Mouse (Mus musculus): ENCODE measurements around the gene Sh3bp1. TPM values are rescaled to one million over a fixed set of nuclear protein-coding genes. Genes with fewer than 3 reads are reported as not detected.

The Sh3bp1 gene
- polyA plus RNA-seq, 1 experiment: 26.8 TPM

DNA sequence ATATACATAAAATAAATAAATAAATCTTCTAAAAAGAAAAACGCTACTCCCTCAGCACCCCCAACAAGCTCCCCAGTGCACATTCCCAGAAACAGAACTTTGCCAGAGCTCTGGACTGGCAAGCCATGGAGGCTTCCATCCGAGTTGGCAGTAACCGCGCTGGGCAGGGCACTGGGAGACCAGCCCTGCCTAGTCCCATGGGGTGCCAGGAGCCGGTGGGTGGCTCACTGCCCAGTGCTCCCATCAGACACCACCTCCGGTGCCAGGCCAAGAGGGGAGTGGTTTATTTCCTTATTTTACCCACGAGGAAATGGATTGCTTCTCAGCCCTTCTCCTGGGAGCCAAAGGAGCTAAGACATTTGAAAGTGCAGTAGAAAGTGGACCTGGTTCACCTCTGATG is 42.6 kb upstream of the Sh3bp1 start:
- H3K9me3 ChIP-seq (replicated peaks; ENCODE audit: control insufficient read depth, insufficient read depth, low read length, poor library complexity, severe bottlenecking): no peaks in the 10 kb centered on the region
- H3K36me3 ChIP-seq (ENCODE audit: control insufficient read depth, insufficient read depth, low read length, poor library complexity, severe bottlenecking): no peaks in the 10 kb centered on the region
- H3K4me3 ChIP-seq (ENCODE audit: low read depth, low read length): no peak overlapping the region
- no peaks in the 10 kb centered on the region for H3K27me3 ChIP-seq (ENCODE audit: control insufficient read depth, insufficient read depth, low read length, poor library complexity, severe bottlenecking)
- TF ChIP-seq POLR2A (IDR thresholded peaks at IDR 0.05; ENCODE audit: insufficient read depth, low read length) (no peak), CTCF (IDR thresholded peaks at IDR 0.05; ENCODE audit: low read depth, low read length) (no peak)
- H3K9ac ChIP-seq (ENCODE audit: low read depth, poor library complexity, severe bottlenecking): no peak overlapping the region
- H3K4me1 ChIP-seq (ENCODE audit: control insufficient read depth, insufficient read depth, low read length): no peaks in the 10 kb centered on the region
- no peak overlapping the region for H3K27ac ChIP-seq (ENCODE audit: insufficient read depth, low read length)

DNA sequence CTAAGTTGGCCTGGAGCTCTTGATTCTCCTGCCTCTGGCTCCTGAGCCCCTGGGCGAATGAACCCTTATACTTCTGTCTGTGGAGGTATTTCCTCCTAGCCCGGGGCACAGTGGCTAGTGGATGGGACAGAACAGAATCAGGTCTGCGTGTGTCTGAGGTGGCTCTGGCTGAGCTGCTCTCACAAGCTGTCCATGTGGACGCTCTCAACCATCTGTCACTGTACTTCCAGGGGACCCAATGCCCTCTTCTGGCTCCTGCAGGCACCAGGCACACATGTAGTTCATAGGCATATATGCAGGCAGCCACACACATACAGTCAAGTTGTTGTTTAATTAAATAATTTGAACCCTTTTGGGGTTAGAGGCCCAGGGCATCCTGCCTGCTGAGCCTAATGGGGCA is 40.3 kb upstream of the Sh3bp1 start:
- Histone ChIP-seq H3K27ac (ENCODE audit: insufficient read depth, low read length) (no peak overlapping the region), H3K9me3 (replicated peaks; ENCODE audit: control insufficient read depth, insufficient read depth, low read length, poor library complexity, severe bottlenecking) (no peaks in the 10 kb centered on the region), H3K4me3 (ENCODE audit: low read depth, low read length) (no peak overlapping the region), H3K9ac (ENCODE audit: low read depth, poor library complexity, severe bottlenecking) (no peak overlapping the region), H3K27me3 (ENCODE audit: control insufficient read depth, insufficient read depth, low read length, poor library complexity, severe bottlenecking) (no peaks in the 10 kb centered on the region), H3K4me1 (ENCODE audit: control insufficient read depth, insufficient read depth, low read length) (peaks cover 4% of the 10 kb centered on the region), H3K36me3 (ENCODE audit: control insufficient read depth, insufficient read depth, low read length, poor library complexity, severe bottlenecking) (no peaks in the 10 kb centered on the region)
- TF ChIP-seq CTCF (IDR thresholded peaks at IDR 0.05; ENCODE audit: low read depth, low read length) (no peak), EP300 (IDR thresholded peaks at IDR 0.05; ENCODE audit: insufficient read depth, low read depth, low read length) (no peak), POLR2A (IDR thresholded peaks at IDR 0.05; ENCODE audit: insufficient read depth, low read length) (no peak)

DNA sequence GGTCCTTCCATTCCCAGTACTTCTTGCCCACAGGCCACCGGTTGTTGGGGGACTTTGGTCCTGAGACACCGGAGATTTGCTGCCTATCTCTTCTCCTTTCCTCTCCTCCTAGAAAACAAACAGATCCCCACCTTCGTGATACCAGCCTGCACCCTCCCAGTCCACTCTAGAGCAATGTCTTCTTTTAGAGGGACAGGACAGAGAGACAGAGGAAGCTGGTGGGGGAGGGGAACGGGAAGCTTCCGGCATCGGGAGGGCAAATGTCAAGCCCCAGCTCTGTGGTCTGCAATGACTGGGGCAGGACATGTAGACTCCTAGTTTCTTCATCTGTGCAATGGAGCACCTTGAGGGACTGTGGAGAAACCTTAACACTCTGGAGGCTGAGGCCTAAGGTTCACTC is 39.9 kb upstream of the Sh3bp1 start:
- Histone ChIP-seq H3K9ac (ENCODE audit: low read depth, poor library complexity, severe bottlenecking) (no peak overlapping the region), H3K9me3 (replicated peaks; ENCODE audit: control insufficient read depth, insufficient read depth, low read length, poor library complexity, severe bottlenecking) (no peaks in the 10 kb centered on the region), H3K27ac (ENCODE audit: insufficient read depth, low read length) (no peak overlapping the region), H3K4me3 (ENCODE audit: low read depth, low read length) (no peak overlapping the region), H3K36me3 (ENCODE audit: control insufficient read depth, insufficient read depth, low read length, poor library complexity, severe bottlenecking) (no peaks in the 10 kb centered on the region), H3K27me3 (ENCODE audit: control insufficient read depth, insufficient read depth, low read length, poor library complexity, severe bottlenecking) (no peaks in the 10 kb centered on the region), H3K4me1 (ENCODE audit: control insufficient read depth, insufficient read depth, low read length) (peaks cover 4% of the 10 kb centered on the region)
- TF ChIP-seq EP300 (IDR thresholded peaks at IDR 0.05; ENCODE audit: insufficient read depth, low read depth, low read length): no peak
- no peak for TF ChIP-seq POLR2A (IDR thresholded peaks at IDR 0.05; ENCODE audit: insufficient read depth, low read length)
- TF ChIP-seq CTCF (IDR thresholded peaks at IDR 0.05; ENCODE audit: low read depth, low read length): no peak

DNA sequence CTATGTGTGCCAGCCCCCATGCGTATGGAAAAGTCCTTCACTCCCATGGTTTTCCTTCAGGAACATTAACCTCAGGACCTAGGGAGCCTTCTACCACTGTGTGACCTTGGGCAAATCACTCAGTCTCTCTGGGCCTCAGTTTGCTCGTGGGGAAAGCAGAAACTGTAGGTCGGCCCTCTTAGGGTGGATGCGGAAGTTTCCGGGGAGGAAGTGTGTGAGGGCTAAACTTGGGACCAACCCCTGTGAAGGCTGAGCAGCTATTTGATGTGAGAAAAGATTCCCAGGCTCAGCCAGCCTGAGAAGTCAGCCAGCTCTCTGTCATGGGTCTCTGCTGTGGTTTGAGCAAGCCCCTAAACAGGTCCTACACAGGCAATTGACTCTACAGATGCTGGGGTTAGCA is 37.3 kb upstream of the Sh3bp1 start:
- Histone ChIP-seq H3K27me3 (ENCODE audit: control insufficient read depth, insufficient read depth, low read length, poor library complexity, severe bottlenecking) (no peaks in the 10 kb centered on the region), H3K4me3 (ENCODE audit: low read depth, low read length) (no peak overlapping the region), H3K36me3 (ENCODE audit: control insufficient read depth, insufficient read depth, low read length, poor library complexity, severe bottlenecking) (no peaks in the 10 kb centered on the region), H3K9ac (ENCODE audit: low read depth, poor library complexity, severe bottlenecking) (no peak overlapping the region), H3K9me3 (replicated peaks; ENCODE audit: control insufficient read depth, insufficient read depth, low read length, poor library complexity, severe bottlenecking) (no peaks in the 10 kb centered on the region), H3K4me1 (ENCODE audit: control insufficient read depth, insufficient read depth, low read length) (peaks cover 4% of the 10 kb centered on the region), H3K27ac (ENCODE audit: insufficient read depth, low read length) (no peak overlapping the region)
- TF ChIP-seq EP300 (IDR thresholded peaks at IDR 0.05; ENCODE audit: insufficient read depth, low read depth, low read length) (no peak), CTCF (IDR thresholded peaks at IDR 0.05; ENCODE audit: low read depth, low read length) (no peak), POLR2A (IDR thresholded peaks at IDR 0.05; ENCODE audit: insufficient read depth, low read length) (no peak)

DNA sequence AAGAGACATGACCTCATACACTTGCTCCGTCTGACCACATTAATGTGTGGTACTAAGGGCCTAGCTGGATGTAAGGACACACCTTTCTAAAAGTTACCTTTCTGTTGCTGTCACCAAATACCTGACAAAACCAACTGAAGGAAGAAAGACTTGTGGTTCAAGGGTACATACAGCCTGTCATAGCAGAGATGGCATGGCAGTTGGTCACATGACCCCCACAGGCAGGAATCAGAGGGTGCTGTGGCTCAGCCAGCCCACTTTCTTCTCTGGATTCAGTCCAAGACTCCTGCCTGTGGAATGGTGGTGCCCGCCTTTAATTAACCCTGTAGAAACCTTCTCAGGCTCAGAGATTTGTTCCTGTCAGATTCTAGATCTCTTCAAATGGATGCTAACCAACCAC is 36.4 kb upstream of the Sh3bp1 start:
- Histone ChIP-seq H3K9me3 (replicated peaks; ENCODE audit: control insufficient read depth, insufficient read depth, low read length, poor library complexity, severe bottlenecking) (no peaks in the 10 kb centered on the region), H3K4me1 (ENCODE audit: control insufficient read depth, insufficient read depth, low read length) (peaks cover 4% of the 10 kb centered on the region), H3K9ac (ENCODE audit: low read depth, poor library complexity, severe bottlenecking) (no peak overlapping the region), H3K27ac (ENCODE audit: insufficient read depth, low read length) (no peak overlapping the region), H3K4me3 (ENCODE audit: low read depth, low read length) (no peak overlapping the region), H3K27me3 (ENCODE audit: control insufficient read depth, insufficient read depth, low read length, poor library complexity, severe bottlenecking) (no peaks in the 10 kb centered on the region), H3K36me3 (ENCODE audit: control insufficient read depth, insufficient read depth, low read length, poor library complexity, severe bottlenecking) (no peaks in the 10 kb centered on the region)
- TF ChIP-seq CTCF (IDR thresholded peaks at IDR 0.05; ENCODE audit: low read depth, low read length): no peak

DNA sequence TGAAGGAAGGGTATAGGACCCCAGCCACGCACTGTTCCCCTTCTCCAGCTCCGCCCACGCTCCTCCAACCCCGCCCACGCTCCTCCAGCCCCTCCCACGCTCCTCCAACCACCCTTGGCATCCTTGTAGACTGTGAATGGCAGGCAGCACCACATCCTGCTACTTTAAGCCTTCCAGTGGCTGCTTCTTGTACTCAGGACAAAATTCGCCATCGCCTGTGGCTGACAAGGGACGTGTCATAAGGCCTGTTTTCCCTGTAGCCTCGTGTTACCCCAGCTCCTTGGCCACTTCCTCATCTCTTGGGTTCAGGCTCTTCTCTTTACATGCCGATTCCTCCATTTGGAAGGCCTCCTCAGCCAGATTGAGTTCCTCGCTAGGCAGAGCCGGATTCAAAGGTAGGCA is 35.7 kb upstream of the Sh3bp1 start:
- Histone ChIP-seq H3K9ac (ENCODE audit: low read depth, poor library complexity, severe bottlenecking) (no peak overlapping the region), H3K27me3 (ENCODE audit: control insufficient read depth, insufficient read depth, low read length, poor library complexity, severe bottlenecking) (no peaks in the 10 kb centered on the region), H3K4me3 (ENCODE audit: low read depth, low read length) (peak overlapping the region; percentile 34), H3K4me1 (ENCODE audit: control insufficient read depth, insufficient read depth, low read length) (peaks cover 4% of the 10 kb centered on the region), H3K9me3 (replicated peaks; ENCODE audit: control insufficient read depth, insufficient read depth, low read length, poor library complexity, severe bottlenecking) (no peaks in the 10 kb centered on the region), H3K36me3 (ENCODE audit: control insufficient read depth, insufficient read depth, low read length, poor library complexity, severe bottlenecking) (no peaks in the 10 kb centered on the region), H3K27ac (ENCODE audit: insufficient read depth, low read length) (no peak overlapping the region)
- TF ChIP-seq CTCF (IDR thresholded peaks at IDR 0.05; ENCODE audit: low read depth, low read length) (no peak), POLR2A (IDR thresholded peaks at IDR 0.05; ENCODE audit: insufficient read depth, low read length) (peak; percentile 17), EP300 (IDR thresholded peaks at IDR 0.05; ENCODE audit: insufficient read depth, low read depth, low read length) (no peak)

Data from ES-Bruce4 (cell line).